Mouse (Mus musculus): ENCODE measurements around the gene Rpl35a.
"Not testable (repeated sequence)": the region's sequence is repeated elsewhere in the genome, so short reads cannot be mapped to it uniquely, and the experiment has no call there.

The Rpl35a gene

DNA sequence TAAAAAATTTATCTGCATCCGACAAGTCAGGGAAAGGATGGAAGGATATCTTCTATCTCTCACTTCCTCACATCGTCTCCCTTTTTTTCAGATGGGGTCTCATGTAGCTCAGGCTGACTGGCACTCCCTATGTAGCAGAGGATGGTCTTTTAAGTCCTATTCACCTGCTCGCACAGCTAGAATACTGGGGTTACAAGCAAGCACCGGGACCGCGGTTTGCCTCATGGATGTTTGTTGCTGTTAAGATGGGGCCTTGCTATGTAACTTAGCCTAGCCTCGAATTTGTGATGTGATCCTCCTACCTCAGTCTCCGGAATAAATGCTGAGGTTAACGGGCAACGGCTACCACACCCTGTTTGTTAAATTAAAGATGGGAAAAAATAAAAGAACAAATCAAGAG is 598 bp upstream of the Rpl35a start:
- in situ Hi-C loops (cut with MboI, MseI) = no loop called here

DNA sequence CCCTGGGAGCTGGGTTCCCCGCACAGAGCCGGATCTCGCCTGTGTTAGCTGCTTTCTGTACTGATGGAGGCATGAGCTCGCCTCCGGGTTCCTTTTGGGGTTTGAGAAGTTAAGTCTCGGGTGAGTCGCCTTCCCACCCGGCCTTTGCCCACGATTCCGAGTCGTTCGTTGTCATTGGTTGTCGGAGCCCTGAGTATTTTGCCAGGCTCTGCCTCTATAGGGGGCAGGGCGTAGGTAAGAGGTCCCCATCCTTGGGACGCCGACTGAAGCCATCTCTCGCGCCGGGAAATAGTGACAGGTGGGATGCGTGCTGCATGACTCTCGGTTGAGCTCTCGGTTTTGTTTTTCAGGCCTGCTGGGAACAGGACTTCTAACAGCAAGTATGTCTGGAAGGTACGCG is 533 bp downstream of the Rpl35a start:
- in situ Hi-C loops (cut with MboI, MseI) = no loop called here

DNA sequence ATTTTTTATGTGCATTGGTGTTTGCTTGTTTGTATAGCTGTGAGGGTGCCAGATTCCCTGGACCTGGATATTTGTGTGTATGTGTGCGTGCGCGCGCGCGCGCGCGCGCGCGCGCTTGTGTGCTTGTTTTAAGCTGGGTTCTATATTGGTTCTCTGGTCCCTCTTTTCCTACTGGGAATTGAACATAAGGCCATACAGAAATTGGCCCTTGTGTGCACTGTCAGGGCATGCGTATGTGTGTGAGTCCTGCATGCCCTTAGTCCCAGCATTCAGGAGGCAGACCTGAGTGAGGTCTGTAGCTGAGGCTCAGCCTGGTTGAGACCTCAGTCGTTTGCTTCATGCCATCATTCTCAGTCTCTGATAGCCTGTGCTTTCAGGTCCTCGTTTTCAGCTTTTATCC is 1.8 kb downstream of the Rpl35a start:
- in situ Hi-C loops (cut with MboI, MseI) = no loop called here

DNA sequence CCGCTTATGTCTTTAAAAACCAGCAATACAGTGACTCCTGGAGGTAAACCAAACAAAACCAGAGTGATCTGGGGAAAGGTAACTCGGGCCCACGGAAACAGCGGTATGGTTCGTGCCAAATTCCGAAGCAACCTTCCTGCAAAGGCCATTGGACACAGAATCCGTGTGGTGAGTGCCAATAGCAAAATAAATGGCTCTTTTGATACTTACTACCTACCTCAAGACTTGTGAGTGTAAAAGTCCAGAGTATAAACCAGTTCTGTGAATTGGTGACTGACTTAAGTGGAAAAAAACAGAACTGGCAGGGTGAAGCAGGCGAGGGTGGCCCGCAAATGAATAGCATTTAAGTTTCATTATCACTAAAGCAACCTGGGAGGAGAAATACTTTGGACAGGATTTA is 2.4 kb downstream of the Rpl35a start:
- in situ Hi-C loops (cut with MboI, MseI) = not testable (repeated sequence)

DNA sequence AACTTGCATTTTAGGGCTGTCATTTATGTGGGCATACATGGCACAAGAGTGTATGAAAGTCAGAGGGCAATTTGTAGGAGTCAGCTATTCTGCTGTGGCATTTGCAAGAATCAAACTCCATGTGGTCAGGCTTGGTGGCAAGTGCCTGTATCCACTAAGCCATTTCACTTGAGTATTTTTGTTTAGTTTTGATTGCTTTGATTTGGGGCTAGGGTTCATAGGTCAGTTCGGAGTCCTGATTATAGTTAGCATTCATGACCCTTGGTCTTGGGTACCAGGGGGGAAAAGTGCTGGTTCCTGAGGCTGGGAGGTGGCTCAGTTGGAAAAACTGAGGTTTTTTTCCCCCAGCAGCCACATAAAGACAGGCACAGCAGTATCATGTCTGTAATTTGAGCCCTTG is 3.2 kb downstream of the Rpl35a start:
- in situ Hi-C loops (cut with MboI, MseI) = no loop called here

DNA sequence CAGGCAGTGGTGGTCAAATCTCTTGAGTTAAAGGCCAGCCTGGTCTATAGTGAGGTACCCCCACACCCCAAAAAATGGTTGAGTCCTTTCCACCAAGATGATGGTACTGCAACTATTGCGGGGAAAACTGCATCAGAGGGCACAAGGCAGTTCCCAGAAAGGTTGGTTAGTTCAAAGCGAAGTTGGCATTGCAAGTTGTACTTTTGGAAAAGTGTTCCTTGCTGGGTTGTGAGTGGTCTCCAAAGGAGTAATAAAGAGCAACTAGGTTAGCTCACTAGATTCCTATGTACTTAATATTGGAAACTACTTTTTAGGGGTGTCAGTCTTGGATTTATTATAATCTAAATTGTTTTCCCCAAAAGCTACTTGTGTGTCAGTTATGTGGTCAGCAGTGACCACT is 4.7 kb downstream of the Rpl35a start:
- in situ Hi-C loops (cut with MboI, MseI) = loop anchor here (10.0 kb wide), 1 partner anchor 1976 kb away; the partner anchor contains the start of gene Xxylt1

DNA sequence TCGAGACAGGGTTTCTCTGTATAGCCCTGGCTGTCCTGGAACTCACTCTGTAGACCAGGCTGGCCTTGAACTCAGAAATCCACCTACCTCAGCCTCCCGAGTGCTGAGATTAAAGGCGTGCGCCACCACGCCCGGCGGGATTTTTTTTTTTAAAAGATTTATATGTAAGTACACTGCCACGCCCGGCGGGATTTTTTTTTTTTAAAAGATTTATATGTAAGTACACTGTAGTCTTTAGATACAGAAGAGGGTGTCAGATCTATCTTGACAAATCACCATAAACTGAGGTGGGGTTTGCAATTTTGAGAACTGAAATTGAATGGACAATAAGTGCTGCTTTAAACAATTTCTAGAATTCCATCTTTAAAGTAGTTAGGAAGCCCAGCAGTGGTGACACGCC is 5.1 kb downstream of the Rpl35a start:
- in situ Hi-C loops (cut with MboI, MseI) = loop anchor here (10.0 kb wide), 1 partner anchor 1977 kb away; the partner anchor contains the start of gene Xxylt1

DNA sequence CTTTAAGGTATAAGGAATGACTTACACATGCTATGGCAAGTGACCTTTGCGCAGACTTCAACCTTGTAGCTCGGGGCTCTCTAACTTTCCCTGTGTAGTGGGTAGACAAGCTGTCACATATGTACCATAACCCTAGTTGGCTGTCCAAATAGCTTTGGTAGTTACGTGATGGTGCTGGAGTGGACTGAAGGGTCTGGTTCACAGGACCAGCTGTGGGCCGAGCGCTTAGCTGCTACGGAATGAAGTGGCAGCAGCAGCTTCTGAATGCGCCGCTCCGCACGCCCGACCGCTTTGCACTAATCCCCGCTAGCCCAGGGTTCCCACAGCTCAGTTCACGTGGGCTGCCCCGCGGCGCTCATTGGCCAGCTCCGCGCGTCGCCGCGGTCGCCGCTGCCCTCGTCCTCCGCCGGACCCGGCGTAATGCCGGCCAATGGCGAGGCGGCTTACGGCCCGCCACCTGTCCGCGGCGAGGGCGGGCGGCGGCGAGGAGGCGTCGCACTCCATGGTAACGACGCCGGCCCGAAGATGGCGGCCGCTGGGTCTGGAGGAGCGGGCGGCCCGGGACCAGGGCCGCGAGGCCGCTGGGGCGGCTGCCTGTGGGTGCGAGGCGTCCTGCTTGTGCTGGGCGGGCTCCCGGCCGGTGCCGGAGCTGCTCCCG is 5.9 kb downstream of the Rpl35a start, which contains the start of gene Lmln:
TSS of gene Lmln (plus strand) at position 498 of the 658 bp plus-strand sequence.
- in situ Hi-C loops (cut with MboI, MseI) = loop anchor here (10.0 kb wide), 1 partner anchor 1977 kb away; the partner anchor contains the start of gene Xxylt1

DNA sequence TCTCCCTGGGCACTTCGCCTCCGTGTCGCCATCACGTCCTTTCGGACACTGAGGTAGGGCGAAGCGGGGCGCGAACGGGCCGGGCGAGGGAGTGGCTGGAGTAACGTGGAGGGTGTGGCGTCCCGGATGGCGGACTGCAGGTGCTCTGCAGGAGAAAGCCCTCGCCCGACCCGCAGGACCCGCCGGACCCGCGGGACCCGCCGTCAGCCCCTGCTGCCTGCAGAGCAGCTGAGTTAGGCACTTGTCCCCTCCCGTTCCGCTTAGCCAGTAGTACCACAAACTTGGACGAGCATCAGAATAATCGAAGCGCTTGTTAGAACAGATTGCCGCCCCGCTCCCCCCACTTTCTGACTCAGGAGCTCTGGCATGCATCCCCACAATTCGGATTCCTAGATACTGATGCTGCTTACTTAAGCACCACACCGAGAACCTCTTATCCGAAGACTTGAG is 6.5 kb downstream of the Rpl35a start:
- in situ Hi-C loops (cut with MboI, MseI) = loop anchor here (10.0 kb wide), 1 partner anchor 1978 kb away; the partner anchor contains the start of gene Xxylt1

DNA sequence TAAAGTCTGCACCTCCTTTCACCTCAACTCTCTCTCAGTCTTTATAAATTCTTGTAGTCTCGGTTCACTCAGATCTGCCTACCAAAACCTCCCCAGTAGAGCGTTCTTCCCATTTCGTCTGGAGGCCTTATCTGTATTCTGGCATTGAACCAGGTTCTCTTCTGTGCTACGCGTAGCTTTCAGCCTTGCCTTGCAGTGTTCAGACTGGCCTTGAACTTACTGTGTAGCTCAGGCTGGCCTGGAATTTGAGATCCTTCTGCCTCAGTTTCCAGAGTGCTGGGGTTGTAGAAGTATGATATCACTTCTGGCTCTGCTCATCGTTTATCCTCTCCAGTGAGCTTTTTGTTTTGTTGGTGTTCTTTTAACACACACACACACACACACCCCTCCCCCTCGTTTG is 7.0 kb downstream of the Rpl35a start:
- in situ Hi-C loops (cut with MboI, MseI) = loop anchor here (10.0 kb wide), 1 partner anchor 1978 kb away; the partner anchor contains the start of gene Xxylt1

DNA sequence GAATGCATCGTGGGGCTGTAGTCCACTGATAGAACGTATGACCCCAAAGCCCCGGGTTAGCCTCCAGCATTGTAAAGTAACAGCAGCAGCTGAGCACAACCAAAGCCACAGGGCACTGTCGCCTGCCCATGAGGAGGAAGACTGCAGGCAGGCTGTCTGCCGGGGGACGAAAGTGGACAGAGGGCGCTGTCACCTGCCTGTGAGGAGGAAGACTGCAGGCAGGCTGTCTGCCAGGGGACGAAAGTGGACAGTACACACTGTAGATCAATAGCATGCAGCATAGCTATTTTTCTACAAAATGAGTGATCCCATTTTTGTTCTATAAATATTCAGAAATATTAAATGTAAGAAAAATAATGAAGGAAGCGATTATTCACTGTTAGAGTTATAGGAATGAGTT is 8.4 kb downstream of the Rpl35a start:
- in situ Hi-C loops (cut with MboI, MseI) = loop anchor here (10.0 kb wide), 1 partner anchor 1980 kb away; the partner anchor contains the start of gene Xxylt1

DNA sequence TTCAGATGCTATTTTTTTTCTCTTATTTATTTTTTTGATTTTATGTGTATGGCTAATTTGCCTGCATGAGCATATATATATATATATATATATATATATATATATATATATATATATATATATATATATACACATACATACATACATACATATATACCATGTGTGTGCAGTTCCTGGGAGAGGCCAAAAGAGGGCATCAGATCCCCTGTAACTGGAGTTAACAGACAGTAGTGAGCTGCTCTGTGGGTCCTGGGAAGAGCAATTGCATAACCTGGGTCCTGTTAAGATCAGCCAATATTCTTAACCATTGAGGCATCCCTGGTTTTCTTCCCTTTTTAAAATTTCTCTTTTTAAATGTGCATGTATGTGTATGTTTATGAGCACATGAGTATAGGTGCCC is 14.7 kb downstream of the Rpl35a start:
- in situ Hi-C loops (cut with MboI, MseI) = no loop called here

DNA sequence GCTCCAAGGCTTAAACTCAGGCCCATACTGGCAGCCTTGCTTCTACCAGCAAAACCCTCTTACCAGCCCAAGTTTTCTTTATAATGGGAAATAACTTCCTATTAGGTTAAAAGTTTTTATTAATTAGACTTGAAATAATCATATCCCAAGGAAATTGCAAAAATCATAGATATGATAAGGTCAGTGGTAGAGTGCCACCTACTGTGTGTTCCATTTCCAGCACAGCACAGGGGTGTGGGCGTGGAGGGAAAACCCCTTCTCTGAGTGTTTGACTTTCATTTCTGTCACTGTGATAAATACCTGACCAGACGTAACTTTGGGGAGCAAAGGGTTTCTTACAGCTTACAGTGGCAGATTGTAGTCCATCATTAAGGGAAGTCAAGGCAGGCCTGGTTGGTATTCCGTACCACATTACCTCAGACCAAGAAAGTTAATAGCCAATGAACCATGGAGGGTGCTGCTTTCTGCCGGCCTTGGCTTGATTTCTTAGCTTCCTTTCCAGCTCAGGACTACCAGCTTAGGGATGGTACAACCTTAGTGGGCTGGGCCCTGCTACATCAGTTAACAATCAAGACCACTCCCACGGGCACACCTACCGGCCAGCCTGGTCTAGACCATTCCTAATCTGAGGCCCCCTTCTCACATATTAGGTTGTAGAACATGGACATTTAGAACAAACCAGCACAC is 16.8 kb downstream of the Rpl35a start:
- in situ Hi-C loops (cut with MboI, MseI) = no loop called here

DNA sequence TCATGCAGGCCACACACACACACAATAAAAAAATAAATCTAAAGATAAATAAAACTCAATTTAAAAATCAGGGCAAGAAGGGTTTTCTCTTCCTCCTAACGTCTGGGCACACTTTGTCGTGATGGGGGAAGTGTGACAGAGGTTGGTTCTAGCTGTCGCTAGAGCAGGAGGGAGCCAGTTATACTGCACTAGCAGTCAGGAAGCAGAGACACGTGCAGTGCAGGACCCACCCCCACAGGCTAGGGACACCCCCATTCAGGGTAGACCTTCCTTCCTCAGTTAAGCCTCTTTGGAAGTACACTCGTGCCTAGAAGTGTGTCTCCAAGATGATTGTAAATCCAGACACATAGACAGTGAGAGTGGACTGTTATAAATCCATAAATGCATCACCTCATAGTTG is 18.7 kb downstream of the Rpl35a start:
- in situ Hi-C loops (cut with MboI, MseI) = no loop called here

DNA sequence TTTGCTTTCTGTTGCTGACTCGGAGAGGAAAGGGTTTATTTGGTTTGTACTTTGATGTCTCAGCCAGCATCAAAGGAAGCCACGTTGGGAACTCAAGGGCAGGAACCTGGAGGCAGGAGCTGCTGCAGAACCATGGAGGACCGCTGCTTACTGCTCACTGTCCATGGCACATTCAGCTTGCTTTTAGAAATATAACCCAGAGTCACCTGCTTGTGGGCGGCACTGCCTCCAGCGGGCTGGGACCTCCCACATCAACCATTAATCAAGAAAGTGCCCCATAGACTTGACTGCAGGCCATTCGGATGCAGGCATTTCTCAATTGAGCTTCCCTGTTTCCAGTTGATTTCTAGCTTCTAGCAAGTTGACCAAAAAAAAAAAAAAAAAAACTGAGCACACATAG is 19.8 kb downstream of the Rpl35a start:
- in situ Hi-C loops (cut with MboI, MseI) = no loop called here

DNA sequence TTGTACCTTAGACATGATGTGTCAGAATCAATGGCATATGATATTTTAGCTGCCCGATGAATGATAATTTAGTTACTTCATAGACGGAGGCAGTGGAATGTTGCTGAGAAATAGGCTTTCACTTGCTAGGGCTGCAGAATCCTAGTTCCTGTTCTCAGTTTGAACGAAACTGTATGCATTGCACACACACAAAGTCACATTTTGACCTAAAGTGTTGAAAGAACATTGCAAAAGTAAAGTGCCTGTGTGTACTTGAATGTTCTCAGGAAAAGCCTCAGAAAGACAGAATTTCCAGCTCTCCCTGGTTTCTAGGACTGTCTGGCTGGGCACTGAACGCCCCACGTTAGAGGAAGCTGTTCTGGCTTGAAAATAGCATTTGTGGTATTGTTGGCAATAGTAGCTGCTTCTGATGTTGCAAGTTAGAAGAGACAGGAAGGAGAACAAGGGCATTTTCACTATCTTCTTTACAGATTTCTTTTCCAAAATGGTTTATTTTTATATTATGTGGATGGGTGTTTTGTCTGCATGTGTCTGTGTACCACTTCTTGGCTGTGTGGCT is 20.9 kb downstream of the Rpl35a start:
- in situ Hi-C loops (cut with MboI, MseI) = no loop called here

DNA sequence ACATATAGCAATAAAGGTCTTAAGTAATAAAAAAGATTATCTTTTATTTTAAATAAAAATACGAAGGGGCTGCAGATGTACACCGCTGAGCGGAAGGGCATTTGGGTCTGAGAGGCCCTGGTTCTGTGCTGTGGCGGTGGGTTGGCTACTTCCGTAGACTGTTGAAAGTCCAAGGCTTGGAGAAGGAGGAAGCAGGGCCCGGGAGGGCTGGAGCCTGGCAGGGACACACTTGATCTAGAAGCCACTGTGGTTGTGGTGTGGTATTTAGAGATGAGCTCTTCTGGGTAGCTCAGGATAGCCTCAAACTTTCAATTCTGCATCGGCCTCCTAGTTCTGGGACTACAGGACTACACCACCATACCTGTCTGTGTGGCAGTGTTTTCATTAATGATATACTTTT is 23.8 kb downstream of the Rpl35a start:
- in situ Hi-C loops (cut with MboI, MseI) = no loop called here

DNA sequence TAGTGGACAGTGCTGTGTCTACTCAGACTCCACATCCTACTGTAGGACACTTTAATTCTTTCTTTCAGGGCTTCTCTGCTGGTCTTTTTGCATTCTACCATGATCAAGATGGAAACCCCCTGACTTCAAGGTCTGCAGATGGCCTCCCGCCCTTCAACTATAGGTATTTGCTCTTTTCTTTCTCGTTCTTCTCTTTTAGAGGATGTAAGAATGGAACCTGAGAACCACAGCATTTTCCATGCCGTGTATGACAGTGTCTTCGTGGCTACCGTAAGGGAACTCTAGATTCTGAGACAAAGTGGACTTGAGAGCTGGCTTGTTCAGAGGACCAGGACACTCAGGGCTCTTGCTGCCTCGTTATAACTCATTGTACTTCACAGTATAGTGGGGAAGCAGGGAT is 26.7 kb downstream of the Rpl35a start:
- in situ Hi-C loops (cut with MboI, MseI) = no loop called here

DNA sequence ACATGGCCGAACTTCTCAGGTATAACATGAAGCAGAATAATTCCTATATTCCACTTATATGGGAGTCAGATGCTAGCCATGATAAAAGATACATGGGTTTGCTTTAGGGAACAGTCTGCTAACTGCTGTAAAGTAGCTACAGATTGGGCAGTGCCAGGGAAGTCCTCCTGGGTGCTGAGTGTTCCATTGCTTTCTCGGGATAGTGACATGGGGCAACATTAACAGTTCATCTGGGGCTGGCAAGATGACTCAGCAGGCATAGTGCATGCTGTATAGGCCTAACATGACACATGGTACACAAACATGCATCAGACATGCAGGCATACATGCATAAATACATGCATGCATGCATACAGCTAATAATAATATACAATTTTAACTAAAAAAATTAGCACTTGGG is 27.7 kb downstream of the Rpl35a start:
- in situ Hi-C loops (cut with MboI, MseI) = no loop called here

DNA sequence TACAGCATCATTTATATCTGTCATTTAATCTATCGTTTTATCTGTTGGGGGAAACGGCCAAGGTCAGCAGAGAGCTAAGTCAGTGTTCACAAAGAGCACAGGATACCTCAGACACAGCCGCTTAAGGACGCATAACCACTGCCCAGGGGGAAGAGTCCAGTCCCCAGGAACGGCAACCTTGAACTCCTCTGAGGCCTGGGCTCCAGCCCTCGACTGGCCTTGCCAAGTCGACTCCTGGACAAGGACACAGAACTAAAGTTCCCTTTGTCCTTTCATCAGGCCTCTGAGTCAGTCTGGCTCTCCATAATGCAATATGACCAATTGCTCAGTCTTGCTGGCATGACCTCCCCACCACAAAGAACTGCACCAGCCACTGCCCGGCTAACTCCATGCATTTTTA is 29.4 kb downstream of the Rpl35a start:
- in situ Hi-C loops (cut with MboI, MseI) = no loop called here

Data from T-helper 2 cell (primary cell).